ENCODE assay signal across 9 mouse cellular contexts in the genomic region with DNA sequence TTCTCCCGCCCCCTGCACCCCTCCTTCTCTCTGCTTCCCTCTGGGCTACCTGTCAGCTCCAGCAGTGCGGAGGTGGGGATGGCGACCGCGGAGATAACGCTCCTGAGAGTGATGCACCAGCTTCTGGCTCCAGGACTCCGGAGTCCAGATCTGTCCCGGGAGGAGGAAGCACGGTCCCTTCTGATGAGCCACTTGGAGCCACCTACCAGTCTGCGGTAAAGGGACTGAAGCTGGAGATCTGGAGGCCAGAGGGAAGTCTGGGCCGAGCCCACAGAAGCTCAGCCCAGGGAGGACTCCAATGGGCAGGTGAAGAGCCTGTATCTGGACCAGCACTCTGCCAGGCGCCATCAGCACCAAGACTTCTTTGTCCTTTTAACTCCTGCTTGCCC. TPM values are rescaled to one million over a fixed set of nuclear protein-coding genes. Genes with fewer than 3 reads are reported as not detected.
A peak's percentile ranks its signal among the peaks of the same experiment; 100 is the strongest.
DNase-seq lines count a peak whose midpoint lies in the region; ATAC-seq and TF ChIP-seq lines count a peak whose summit lies in the region.
"Had no signal": no experiment of that assay in that cellular context is flagged by ENCODE, and none has a peak within 500 bp of the region (broad histone marks: within the 10 kb centered on the region; RNA-seq: fewer than 3 reads in every experiment).

TSS of gene Ecel1 (minus strand) at position 323 of the 389 bp plus-strand sequence.

- WGBS in heart, embryonic 12.5 days, result 3% methylated on average over 12 of the region's 12 CpGs
- WGBS in forebrain, embryonic 10.5 days, result 1% methylated on average over 12 of the region's 12 CpGs
- 3% methylated on average over 12 of the region's 12 CpGs for WGBS in limb, embryonic 12.5 days

- peak within 1 kb of the TSS; percentile 41 for H3K4me3 ChIP-seq in heart, embryonic 12.5 days
- peak within 1 kb of the TSS; percentile 73 for H3K4me3 ChIP-seq in E14TG2a.4 (replicated peaks; ENCODE audit: low read length)
- H3K4me3 ChIP-seq in forebrain, embryonic 10.5 days, result peak within 1 kb of the TSS; percentile 53
- H3K4me3 ChIP-seq in limb, embryonic 12.5 days (replicated peaks), result peak within 1 kb of the TSS; percentile 45

- DNase-seq in heart, postnatal 4 days, result no peak
- DNase-seq in forebrain, embryonic 10.5 days (ENCODE audit: extremely low spot score, low spot score), result no peak
- DNase-seq in thymus, postnatal 0 days (ENCODE audit: low spot score), result no peak
- no peak for DNase-seq in spleen, postnatal 4 days (ENCODE audit: low spot score in 2 of 2)
- DNase-seq in adrenal gland, adult 18-20 months (ENCODE audit: low spot score in 2 of 2), result no peak

- ATAC-seq in heart, embryonic 12.5 days (ENCODE audit: insufficient number of reproducible peaks, low FRiP score), result no peak
- no peak for ATAC-seq in limb, embryonic 12.5 days (ENCODE audit: insufficient number of reproducible peaks, insufficient read depth, low FRiP score, low TSS enrichment, low read depth)

- peak within 1 kb of the TSS; percentile 70 for H3K4me2 ChIP-seq in heart, embryonic 12.5 days
- peak within 1 kb of the TSS; percentile 73 for H3K4me2 ChIP-seq in limb, embryonic 12.5 days

- H3K9ac ChIP-seq in heart, embryonic 12.5 days, result 0 out of 2 replicates have a peak within 1 kb of the TSS, but pooled peaks have one; percentile 15
- H3K9ac ChIP-seq in limb, embryonic 12.5 days (replicated peaks), result no peak within 1 kb of the TSS; the same call in 1 of the 2 replicates
- H3K9ac ChIP-seq: liver, embryonic 14.5 days had no signal

- no peak for TF ChIP-seq CTCF in E14TG2a.4 (conservative IDR thresholded peaks at IDR 0.05; ENCODE audit: low read length)

- H3K9me3 ChIP-seq in heart, embryonic 12.5 days (replicated peaks), result no peaks in the 10 kb centered on the region
- H3K9me3 ChIP-seq in E14TG2a.4 (ENCODE audit: low read length), result peaks cover 15% of the 10 kb centered on the region; the same call in 1 of the 2 replicates
- no peaks in the 10 kb centered on the region for H3K9me3 ChIP-seq in forebrain, embryonic 10.5 days
- H3K9me3 ChIP-seq in limb, embryonic 12.5 days, result no peaks in the 10 kb centered on the region

- no peak within 1 kb of the TSS for H3K27ac ChIP-seq in heart, embryonic 12.5 days (ENCODE audit: poor library complexity, severe bottlenecking)
- H3K27ac ChIP-seq in forebrain, embryonic 10.5 days, result 0 out of 2 replicates have a peak within 1 kb of the TSS, but pooled peaks have one; percentile 44
- H3K27ac ChIP-seq in limb, embryonic 12.5 days, result no peak within 1 kb of the TSS
- H3K27ac ChIP-seq: liver, embryonic 14.5 days had no signal

- no peaks in the 10 kb centered on the region for H3K36me3 ChIP-seq in heart, embryonic 12.5 days
- H3K36me3 ChIP-seq in E14TG2a.4 (ENCODE audit: insufficient read depth, low read length), result no peaks in the 10 kb centered on the region
- H3K36me3 ChIP-seq in forebrain, embryonic 10.5 days (replicated peaks), result no peaks in the 10 kb centered on the region
- H3K36me3 ChIP-seq in limb, embryonic 12.5 days, result no peaks in the 10 kb centered on the region

- H3K27me3 ChIP-seq in heart, embryonic 12.5 days (replicated peaks), result peaks cover 98% of the 10 kb centered on the region
- H3K27me3 ChIP-seq in E14TG2a.4 (ENCODE audit: insufficient read depth, low read length), result peaks cover 96% of the 10 kb centered on the region
- H3K27me3 ChIP-seq in forebrain, embryonic 10.5 days (ENCODE audit: poor library complexity, severe bottlenecking), result peaks cover 96% of the 10 kb centered on the region
- H3K27me3 ChIP-seq in limb, embryonic 12.5 days, result peaks cover 98% of the 10 kb centered on the region

- H3K4me1 ChIP-seq in heart, embryonic 12.5 days (replicated peaks), result peaks cover 23% of the 10 kb centered on the region; the same call in 1 of the 2 replicates
- H3K4me1 ChIP-seq in E14TG2a.4 (replicated peaks; ENCODE audit: low read depth, low read length), result peaks cover 33% of the 10 kb centered on the region
- peaks cover 37% of the 10 kb centered on the region for H3K4me1 ChIP-seq in forebrain, embryonic 10.5 days
- H3K4me1 ChIP-seq in limb, embryonic 12.5 days (replicated peaks), result peaks cover 22% of the 10 kb centered on the region

RNA-seq across cellular contexts. Expression of gene Ecel1, which starts in this region (rescaled TPM):
- 0.22 and 0.50 TPM in 2 replicates for polyA plus RNA-seq in heart, embryonic 12.5 days (2016; fragmentation: Nextera tagmentation; extraction: Ambion mirVana)
- under 1 TPM in 1 of 2 experiments, not detected in 1; 0.18 TPM for total RNA-seq in heart, postnatal 4 days (2021)
- polyA plus RNA-seq in forebrain, embryonic 10.5 days (2016; fragmentation: Nextera tagmentation; extraction: Ambion mirVana), result 1.1 and 1.2 TPM in 2 replicates
- polyA plus RNA-seq in limb, embryonic 12.5 days (2016; fragmentation: Nextera tagmentation; extraction: Ambion mirVana), result 0.29 and 0.56 TPM in 2 replicates
- 0.32 and 0.55 TPM in 2 replicates for polyA plus RNA-seq in thymus, postnatal 0 days (2015; fragmentation: Nextera tagmentation; extraction: Ambion mirVana)
- total RNA-seq in adrenal gland, adult 18-20 months (2021), result 1 to 10 TPM; 1.1 to 2.9 TPM
